13 mouse cellular contexts compared by ENCODE assay signal in the genomic region with DNA sequence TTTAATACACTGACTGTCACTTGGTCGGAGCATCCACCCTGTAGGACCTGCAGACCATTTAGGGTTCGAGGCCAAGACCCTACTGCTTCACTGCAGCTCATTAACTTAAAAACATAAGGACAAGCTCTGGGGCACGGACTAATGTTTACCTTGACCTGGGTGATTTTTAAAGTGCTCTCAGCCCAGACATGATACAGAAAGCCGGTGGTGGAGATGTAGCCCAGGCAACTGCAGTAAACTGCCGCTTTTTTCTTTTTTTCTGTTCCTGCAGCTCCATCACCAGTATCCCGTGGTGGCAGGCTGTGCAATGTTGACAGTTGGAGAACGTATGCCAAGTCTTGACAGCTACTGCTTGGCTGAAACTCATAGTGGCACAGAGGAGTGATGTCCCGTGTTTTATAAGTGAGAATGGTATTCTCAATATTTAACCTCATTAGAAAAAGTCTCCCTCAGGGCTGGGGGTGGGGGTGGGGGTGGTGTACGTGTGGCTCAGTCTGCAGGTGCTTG. TPM values are rescaled to one million over a fixed set of nuclear protein-coding genes. Genes with fewer than 3 reads are reported as not detected.
A peak's percentile ranks its signal among the peaks of the same experiment; 100 is the strongest.
DNase-seq lines count a peak whose midpoint lies in the region; ATAC-seq lines count a peak whose summit lies in the region.
"Had no signal": no experiment of that assay in that cellular context is flagged by ENCODE, and none has a peak within 500 bp of the region (broad histone marks: within the 10 kb centered on the region; RNA-seq: fewer than 3 reads in every experiment).

No protein-coding gene starts in this region.

- peak; percentile 61 for DNase-seq in left cerebral cortex, postnatal 4 days
- DNase-seq in left cerebral cortex, adult 18-20 months (ENCODE audit: low spot score in 2 of 2), result no peak
- peak; percentile 32 for DNase-seq in cerebellum, adult 8-10 months
- DNase-seq in layer of hippocampus, adult 9-11 months, result peak; percentile 31
- DNase-seq in urinary bladder, postnatal 36 days (ENCODE audit: low spot score in 2 of 2), result no peak
- no peak for DNase-seq in yolk sac, embryonic 10.5 days (ENCODE audit: low spot score)
- DNase-seq: kidney, postnatal 14 days; lung, postnatal 10 days; thymus, postnatal 25 days had no signal

- intact Hi-C loops in left cerebral cortex, postnatal 4 days (cut with DNase I), result no loop called here

- ATAC-seq in cerebellum, adult (ENCODE audit: insufficient number of reproducible peaks, low FRiP score, low TSS enrichment), result peak; percentile 69
- ATAC-seq: midbrain, embryonic 16.5 days had no signal

RNA-seq across cellular contexts. Expression of a gene that starts 39.3 kb away (rescaled TPM):
- under 1 TPM; 0.36 to 0.44 TPM for total RNA-seq in left cerebral cortex, postnatal 4 days (2021)
- under 1 TPM in 1 of 2 experiments, not detected in 1; 0.70 TPM for total RNA-seq in left cerebral cortex, adult 18-20 months (2021)
- total RNA-seq: hematopoietic stem cell, adult 5-6 weeks; neutrophil, adult 5-6 weeks had no signal

RNA-seq across cellular contexts. Expression of a gene that starts 44.8 kb away (rescaled TPM):
- 1 to 10 TPM; 7.6 to 7.7 TPM for total RNA-seq in left cerebral cortex, postnatal 4 days (2021)
- total RNA-seq in left cerebral cortex, adult 18-20 months (2021), result 10 to 100 TPM in 1 of 2 experiments, 1 to 10 TPM in 1; 8.2 to 10.0 TPM

RNA-seq across cellular contexts. Expression of a gene that starts 48.9 kb away (rescaled TPM):
- 1 to 10 TPM in 1 of 2 experiments, under 1 TPM in 1; 0.96 to 1.2 TPM for total RNA-seq in left cerebral cortex, postnatal 4 days (2021)
- under 1 TPM in 1 of 2 experiments, not detected in 1; 0.42 TPM for total RNA-seq in left cerebral cortex, adult 18-20 months (2021)
- total RNA-seq: hematopoietic stem cell, adult 5-6 weeks; neutrophil, adult 5-6 weeks had no signal

Comparison
In these comparisons a context has a peak if more than half of its experiments do, and no peak if none do; other contexts are left out.
1. DNase-seq: peak in left cerebral cortex, postnatal 4 days (single experiment), cerebellum, adult 8-10 months (single experiment) and layer of hippocampus, adult 9-11 months (single experiment); none in left cerebral cortex, adult 18-20 months (0 of 2), urinary bladder, postnatal 36 days (0 of 2) and yolk sac, embryonic 10.5 days (single experiment).